Mouse (Mus musculus) gastrocnemius, adult 2 months (tissue): ENCODE measurements around the gene Srgn. TPM values are rescaled to one million over a fixed set of nuclear protein-coding genes. Genes with fewer than 3 reads are reported as not detected.
"Not testable (repeated sequence)": the region's sequence is repeated elsewhere in the genome, so short reads cannot be mapped to it uniquely, and the experiment has no call there.

ENCODE experiments used
- DNase-seq: peaks from one replicate; pipeline ENCODE4 v3.0.0; 2022
- H3K27ac ChIP-seq: fragments of 200-600 bp; 2 replicates; pipeline ENCODE4 v1.8.1; 2022; ENCODE audit warnings: mild to moderate bottlenecking
- H3K4me3 ChIP-seq: fragments of 200-600 bp; 2 replicates; pipeline ENCODE4 v1.8.1; 2022; ENCODE audit warnings: mild to moderate bottlenecking, moderate library complexity
- CTCF ChIP-seq: fragments of 200-600 bp; IDR thresholded peaks from 2 replicates; pipeline ENCODE4 v1.8.1; 2022; ENCODE audit warnings: antibody characterized with exemption, mild to moderate bottlenecking, moderate library complexity
- intact Hi-C: fragments of 180-260 bp; cut with DNase I; formaldehyde crosslinking; loops from one replicate; pipeline ENCODE4 v1.15.1; 2025
- total RNA-seq, 2 experiments: library from RNA; stranded (reverse); gene quantifications; 2 replicates each; pipeline ENCODE4 v1.2.3; 2021

The Srgn gene
- total RNA-seq, 2 experiments from 2014 or later, result 12.9 to 19.7 TPM

- H3K27ac ChIP-seq, result peak overlapping the region; percentile 59
- intact Hi-C loops, result loop anchor here (1.0 kb wide), 1 partner anchor 49 kb away; no protein-coding TSS in a partner anchor
- DNase-seq, result peak; percentile 56
Observed at GRCm38 (mm10) chr10:62500088-62500915, 26.9 kb downstream of the Srgn start.

GRCm38 (mm10) chr10:62491681-62492080, 35.6 kb downstream of the Srgn start:
- intact Hi-C loops, DNase-seq, H3K27ac ChIP-seq, H3K4me3 ChIP-seq: not testable (repeated sequence)

More at GRCm38 (mm10) chr10:62500088-62500915, 26.9 kb downstream of the Srgn start:
- peak; percentile 88 for TF ChIP-seq CTCF
- H3K4me3 ChIP-seq, result peak overlapping the region; percentile 35

GRCm38 (mm10) chr10:62488266-62488665, 39.0 kb downstream of the Srgn start:
- Histone ChIP-seq H3K4me3 (no peak overlapping the region), H3K27ac (no peak overlapping the region; the same call in 1 of the 2 replicates)
- intact Hi-C loops, result loop anchor here (5.0 kb wide), 1 partner anchor 41 kb away; the partner anchor contains the start of genes 4930507D05Rik and Supv3l1
- peak; percentile 26 for DNase-seq
- TF ChIP-seq CTCF, result peak; percentile 76

DNA sequence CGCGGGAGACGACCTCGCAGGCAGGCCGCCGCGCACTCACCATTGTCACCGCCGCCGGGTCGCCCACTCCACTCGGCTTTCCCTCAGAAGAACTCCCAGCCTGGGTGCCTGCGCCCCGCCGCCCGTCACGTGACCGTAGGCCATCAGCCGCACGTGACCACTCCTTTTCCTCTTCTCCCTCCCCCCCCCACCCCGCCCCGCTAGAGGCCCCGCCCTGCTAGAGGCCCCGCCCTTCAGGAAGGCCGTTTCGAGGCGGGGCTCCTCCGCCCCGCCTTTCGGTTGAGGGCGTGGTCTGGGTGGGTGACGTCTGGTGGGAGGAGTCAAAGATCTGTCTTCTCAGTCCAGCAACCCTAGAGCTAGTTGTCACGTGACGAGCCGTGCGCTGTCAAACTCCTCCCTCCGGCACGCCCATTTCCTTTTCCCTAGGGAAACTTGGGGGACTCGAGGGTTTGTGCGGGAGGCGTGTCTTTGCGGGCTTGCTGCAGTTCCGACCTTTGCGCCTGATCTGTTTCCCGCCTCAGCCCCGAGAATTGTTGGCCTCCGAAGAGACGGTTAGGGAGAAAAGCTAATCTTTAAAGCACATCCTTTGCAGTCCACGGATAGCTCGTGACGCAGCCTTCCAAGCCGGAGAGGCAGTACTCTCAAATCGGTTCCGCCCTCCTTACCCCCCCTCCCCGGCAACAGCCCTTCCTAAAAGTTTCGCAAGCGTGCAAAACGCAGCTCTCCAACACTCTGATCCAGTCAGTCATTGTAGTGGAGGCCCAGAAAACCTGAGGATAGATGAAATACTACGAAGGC, 40.4 kb downstream of the Srgn start, which contains the start of gene Vps26a:
Gene Vps26a (minus strand): TSS at position 188 of the 798 bp plus-strand sequence.
- DNase-seq, result peak; percentile 98
- no peak for TF ChIP-seq CTCF
- intact Hi-C loops, result loop anchor here (2.0 to 5.0 kb wide), 2 partner anchors 40 to 536 kb away; partner anchors contain the start of genes 4930507D05Rik and Supv3l1
- Histone ChIP-seq H3K27ac (peak within 1 kb of the TSS; percentile 97), H3K4me3 (peak within 1 kb of the TSS; percentile 99)

- Histone ChIP-seq H3K27ac (peak overlapping the region; percentile 97), H3K4me3 (peak overlapping the region; percentile 99)
- intact Hi-C loops, result loop anchor here (2.0 to 5.0 kb wide), 2 partner anchors 39 to 537 kb away; partner anchors contain the start of genes 4930507D05Rik and Supv3l1
- DNase-seq, result no peak
- TF ChIP-seq CTCF, result no peak
Observed at GRCm38 (mm10) chr10:62485878-62486582, 41.2 kb downstream of the Srgn start.

GRCm38 (mm10) chr10:62481108-62481852, 46.0 kb downstream of the Srgn start:
- no peak for TF ChIP-seq CTCF
- DNase-seq, result no peak
- Histone ChIP-seq H3K4me3 (no peak overlapping the region), H3K27ac (no peak overlapping the region)
- intact Hi-C loops, result no loop called here

GRCm38 (mm10) chr10:62476980-62477379, 50.3 kb downstream of the Srgn start:
- no peak for TF ChIP-seq CTCF
- intact Hi-C loops, result no loop called here
- H3K4me3 ChIP-seq, result no peak overlapping the region
- no peak overlapping the region for H3K27ac ChIP-seq
- no peak for DNase-seq

DNA sequence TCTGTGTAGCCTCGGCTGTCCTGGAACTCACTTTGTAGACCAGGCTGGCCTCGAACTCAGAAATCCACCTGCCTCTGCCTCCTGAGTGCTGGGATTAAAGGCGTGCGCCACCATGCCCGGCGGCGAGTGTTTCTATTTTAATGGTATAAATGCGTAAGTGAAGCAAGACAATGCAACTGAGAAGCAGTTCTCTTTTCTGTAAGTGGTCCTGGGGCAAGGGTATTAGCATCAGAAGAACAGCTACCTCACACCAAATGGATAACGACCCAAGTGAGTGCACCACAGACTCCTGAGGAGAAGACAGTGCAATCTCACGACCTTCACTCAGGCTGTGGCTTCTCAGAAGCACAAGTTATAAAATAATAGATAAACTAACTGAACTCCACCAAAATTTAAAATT, 52.3 kb downstream of the Srgn start:
- intact Hi-C loops, result no loop called here
- no peak for DNase-seq
- no peak overlapping the region for H3K4me3 ChIP-seq
- no peak overlapping the region for H3K27ac ChIP-seq
- TF ChIP-seq CTCF, result no peak

DNA sequence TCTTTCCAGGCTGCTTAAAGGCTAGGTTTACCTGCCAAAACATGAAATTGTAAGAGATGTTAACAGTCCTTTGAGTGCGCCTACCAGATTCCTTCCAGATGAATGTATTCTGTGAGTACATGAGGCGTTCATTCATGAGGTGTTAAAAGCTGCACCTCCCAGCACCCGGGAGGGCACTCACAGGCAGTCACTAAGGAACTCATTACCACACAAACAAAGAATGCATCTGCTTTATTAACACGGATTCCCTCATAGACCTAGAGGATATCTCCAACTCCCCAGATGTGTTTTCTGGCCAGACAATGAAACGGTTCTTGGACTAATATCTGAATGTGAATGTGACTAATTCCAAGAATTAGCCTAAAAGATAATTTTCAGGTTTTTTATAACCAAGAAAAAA, 56.1 kb downstream of the Srgn start:
- no peak overlapping the region for H3K4me3 ChIP-seq
- no peak for DNase-seq
- H3K27ac ChIP-seq, result no peak overlapping the region
- no peak for TF ChIP-seq CTCF
- intact Hi-C loops, result no loop called here

- intact Hi-C loops, result no loop called here
- TF ChIP-seq CTCF, result no peak
- H3K4me3 ChIP-seq, result no peak overlapping the region
- no peak overlapping the region for H3K27ac ChIP-seq
- DNase-seq, result no peak
Observed at GRCm38 (mm10) chr10:62469736-62470135, 57.5 kb downstream of the Srgn start.

DNA sequence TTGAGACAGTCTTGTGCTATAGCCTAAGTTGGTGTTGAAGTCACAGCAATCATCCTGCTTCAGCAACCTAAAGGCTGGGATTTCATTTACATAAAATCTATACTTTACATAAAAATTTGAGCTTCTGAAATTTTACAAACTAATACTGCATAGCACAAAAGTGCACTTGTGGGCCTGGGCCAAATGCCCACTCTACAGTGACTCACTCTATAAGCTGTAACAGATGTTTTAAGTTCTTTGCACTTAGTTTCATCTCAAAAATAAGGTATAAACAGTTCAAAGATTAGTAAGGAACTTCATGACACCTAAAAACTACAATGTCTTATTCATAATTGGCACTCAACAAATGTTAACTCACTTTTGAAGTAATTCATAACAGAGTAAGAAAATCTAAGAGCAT, 65.9 kb downstream of the Srgn start:
- TF ChIP-seq CTCF, result no peak
- no peak for DNase-seq
- intact Hi-C loops, result no loop called here
- no peak overlapping the region for H3K4me3 ChIP-seq
- no peak overlapping the region for H3K27ac ChIP-seq

GRCm38 (mm10) chr10:62452001-62452400, 75.2 kb downstream of the Srgn start:
- DNase-seq, intact Hi-C loops, H3K4me3 ChIP-seq, H3K27ac ChIP-seq: not testable (repeated sequence)
